Mouse (Mus musculus) MEL (cell line): ENCODE measurements around the gene Slc5a2.

Experiments used
- CTCF ChIP-seq, 3 experiments: IDR thresholded peaks in 2 of 3; conservative IDR thresholded peaks in 1 of 3; 2 replicates each; pipeline ENCODE4 v1.5.1; 2011 to 2012; ENCODE audit warnings: low read length in 3 of 3, low read depth in 2 of 3, mild to moderate bottlenecking in 2 of 3, improper control_type of control experiment in 1 of 3, inconsistent platforms in 1 of 3, mixed read lengths in 1 of 3, moderate library complexity in 1 of 3; ENCODE audit not compliant: control insufficient read depth in 1 of 3, insufficient read depth in 1 of 3, poor library complexity in 1 of 3, severe bottlenecking in 1 of 3
- E2F4 ChIP-seq: IDR thresholded peaks from 2 replicates; pipeline ENCODE4 v1.6.1; 2011; ENCODE audit warnings: low read depth, low read length, improper control_type of control experiment, borderline replicate concordance
- GATA1 ChIP-seq: IDR thresholded peaks from 2 replicates; pipeline ENCODE4 v1.6.1; 2011; ENCODE audit warnings: low read depth, low read length, improper control_type of control experiment
- MAX ChIP-seq: IDR thresholded peaks from 2 replicates; pipeline ENCODE4 v1.6.1; 2011; ENCODE audit warnings: low read length, improper control_type of control experiment
- POLR2A ChIP-seq, 2 experiments: IDR thresholded peaks; 2 replicates each; pipeline ENCODE4 v1.6.1; 2011 to 2012; ENCODE audit warnings: low read length in 2 of 2, mild to moderate bottlenecking in 2 of 2, control low read depth in 1 of 2, improper control_type of control experiment in 1 of 2, low read depth in 1 of 2, moderate library complexity in 1 of 2; ENCODE audit not compliant: control insufficient read depth in 1 of 2, insufficient read depth in 1 of 2, poor library complexity in 1 of 2
- RCOR1 ChIP-seq: IDR thresholded peaks from 2 replicates; pipeline ENCODE4 v1.6.1; 2012; ENCODE audit warnings: low read depth, mild to moderate bottlenecking, inconsistent platforms, low read length, improper control_type of control experiment
- TAL1 ChIP-seq: IDR thresholded peaks from 2 replicates; pipeline ENCODE4 v1.6.1; 2012; ENCODE audit warnings: mild to moderate bottlenecking, inconsistent platforms, low read length, moderate library complexity, mixed read lengths

DNA sequence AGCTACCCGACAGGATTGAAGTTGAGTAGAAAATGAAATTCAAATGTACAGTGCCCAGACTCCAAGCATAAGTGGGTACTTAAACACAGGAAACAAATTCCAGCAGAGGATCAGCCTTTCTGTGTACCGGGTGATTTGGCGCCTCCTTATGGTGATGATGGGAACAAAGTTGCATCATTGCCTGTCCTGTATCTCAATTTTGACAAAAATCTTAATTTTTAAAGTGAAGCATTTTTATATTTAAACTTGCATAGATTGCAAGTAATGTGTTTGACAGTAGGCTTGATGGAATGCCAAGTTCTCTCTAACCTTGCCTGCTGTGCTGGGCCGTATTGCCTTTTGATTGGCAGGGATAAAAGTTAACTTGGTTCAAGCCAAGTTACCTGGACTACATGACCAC, 26.5 kb upstream of the Slc5a2 start:
- TF ChIP-seq POLR2A (IDR thresholded peaks at IDR 0.05; ENCODE audit: control insufficient read depth in 1 of 2, insufficient read depth in 1 of 2, low read depth in 1 of 2, low read length in 2 of 2, poor library complexity in 1 of 2) (no peak), CTCF (IDR thresholded peaks at IDR 0.05 in 2 of 3, conservative IDR thresholded peaks at IDR 0.05 in 1 of 3; ENCODE audit: control insufficient read depth in 1 of 3, insufficient read depth in 1 of 3, low read depth in 2 of 3, low read length in 3 of 3, poor library complexity in 1 of 3, severe bottlenecking in 1 of 3) (peak; percentile 61 to 78 (median 71)), GATA1 (no peak), TAL1 (no peak), MAX (no peak), E2F4 (no peak), RCOR1 (no peak)
